ENCODE assay signal across 19 mouse cellular contexts in genomic region chr8:118685863-118686262, GRCm38 (mm10).
DNase-seq lines count a peak whose midpoint lies in the region; ATAC-seq and TF ChIP-seq lines count a peak whose summit lies in the region.
"Had no signal": no experiment of that assay in that cellular context is flagged by ENCODE, and none has a peak within 500 bp of the region (broad histone marks: within the 10 kb centered on the region; RNA-seq: fewer than 3 reads in every experiment).

No protein-coding gene starts in this region.

- no peak overlapping the region for H3K4me3 ChIP-seq in gastrocnemius, adult 2 months
- H3K4me3 ChIP-seq in lung, embryonic 14.5 days (ENCODE audit: low read depth, low read length), result no peak overlapping the region
- no peak overlapping the region for H3K4me3 ChIP-seq in ES-E14 (ENCODE audit: insufficient read depth in 1 of 2, low read depth in 1 of 2, low read length in 2 of 2, poor library complexity in 1 of 2, severe bottlenecking in 1 of 2)
- H3K4me3 ChIP-seq: heart, embryonic 10.5 days; stomach, embryonic 15.5 days had no signal

- H3K9ac ChIP-seq in lung, embryonic 14.5 days, result no peak overlapping the region
- H3K9ac ChIP-seq in ES-E14 (ENCODE audit: insufficient read depth, low read depth, low read length, poor library complexity, severe bottlenecking), result no peak overlapping the region
- H3K9ac ChIP-seq: stomach, embryonic 15.5 days had no signal

- H3K27ac ChIP-seq in gastrocnemius, adult 2 months, result no peak overlapping the region
- no peak overlapping the region for H3K27ac ChIP-seq in lung, embryonic 14.5 days (ENCODE audit: low read depth)
- no peak overlapping the region for H3K27ac ChIP-seq in ES-E14 (ENCODE audit: insufficient read depth, low read depth, low read length, poor library complexity, severe bottlenecking)
- H3K27ac ChIP-seq: heart, embryonic 10.5 days; stomach, embryonic 15.5 days had no signal

- no peak overlapping the region for H3K4me2 ChIP-seq in lung, embryonic 14.5 days
- H3K4me2 ChIP-seq: stomach, embryonic 15.5 days had no signal

- peak; percentile 9; the same call in 1 of the 2 replicates for TF ChIP-seq CTCF in gastrocnemius, adult 2 months (IDR thresholded peaks at IDR 0.05)
- TF ChIP-seq CTCF in lung, embryonic 14.5 days (IDR thresholded peaks at IDR 0.05; ENCODE audit: low read depth), result peak; percentile 19; the same call in 1 of the 2 replicates

- no peaks in the 10 kb centered on the region for H3K4me1 ChIP-seq in lung, embryonic 14.5 days (ENCODE audit: insufficient read depth)
- no peaks in the 10 kb centered on the region for H3K4me1 ChIP-seq in ES-E14 (ENCODE audit: control insufficient read depth in 2 of 2, insufficient read depth in 2 of 2, low read length in 2 of 2, poor library complexity in 1 of 2)
- H3K4me1 ChIP-seq: heart, embryonic 10.5 days; stomach, embryonic 15.5 days had no signal

- WGBS in lung, embryonic 14.5 days, result 89% methylated on average over 1 of the region's 1 CpGs

- ATAC-seq in lung, embryonic 14.5 days (ENCODE audit: insufficient read depth), result no peak
- ATAC-seq in erythroid progenitor cell, adult 5-6 weeks (replicated peaks; ENCODE audit: low FRiP score, poor library complexity, severe bottlenecking), result no peak
- ATAC-seq: forebrain, embryonic 16.5 days had no signal

- no peaks in the 10 kb centered on the region for H3K9me3 ChIP-seq in lung, embryonic 14.5 days (ENCODE audit: low read depth, low read length)
- no peaks in the 10 kb centered on the region for H3K9me3 ChIP-seq in ES-E14 (ENCODE audit: control insufficient read depth, insufficient read depth, low read depth, low read length)
- H3K9me3 ChIP-seq: heart, embryonic 10.5 days; stomach, embryonic 15.5 days had no signal

- H3K27me3 ChIP-seq in lung, embryonic 14.5 days (ENCODE audit: insufficient read depth, low read length), result no peaks in the 10 kb centered on the region
- H3K27me3 ChIP-seq: stomach, embryonic 15.5 days had no signal

- no peak for DNase-seq in gastrocnemius, adult 2 months
- DNase-seq in gastrocnemius, postnatal 25 days, result no peak
- no peak for DNase-seq in lung, embryonic 14.5 days
- DNase-seq in lung, postnatal 25 days (ENCODE audit: low spot score), result no peak
- peak; percentile 50 for DNase-seq in ES-E14 (ENCODE audit: low read depth, low spot score)
- peak; percentile 11 for DNase-seq in forelimb bud, embryonic 11.5 days (ENCODE audit: low read depth, low spot score)
- DNase-seq: cerebellum, postnatal 36 days; gastrocnemius, postnatal 10 days; kidney, postnatal 10 days; layer of hippocampus, adult 9-11 months; liver; lung, adult 2 months; right cerebral cortex, adult 18-20 months; spleen, adult 18-20 months; thymus, postnatal 25 days had no signal

- no peaks in the 10 kb centered on the region for H3K36me3 ChIP-seq in lung, embryonic 14.5 days (ENCODE audit: insufficient read depth)
- no peaks in the 10 kb centered on the region for H3K36me3 ChIP-seq in ES-E14 (ENCODE audit: control insufficient read depth, insufficient read depth, low read length, poor library complexity, severe bottlenecking)
- H3K36me3 ChIP-seq: heart, embryonic 10.5 days; stomach, embryonic 15.5 days had no signal

- in situ Hi-C loops in ES-E14 (cut with MboI; ENCODE audit: low sequenced_read_pairs in 2 of 2, unreplicated experiment in 2 of 2), result no loop called here

- intact Hi-C loops in gastrocnemius, adult 2 months (cut with DNase I), result no loop called here

TF ChIP-seq in ES-E14, 5 proteins besides CTCF, POLR2A, EP300 and RAD21:
- TF ChIP-seq MAFK (IDR thresholded peaks at IDR 0.05; ENCODE audit: insufficient read depth, low read depth, low read length), result no peak
- TF ChIP-seq ZC3H11A (IDR thresholded peaks at IDR 0.05; ENCODE audit: borderline replicate concordance, low read depth, low read length), result no peak
- TF ChIP-seq ZNF384 (IDR thresholded peaks at IDR 0.05; ENCODE audit: low read depth, low read length), result no peak
- no peak for TF ChIP-seq HCFC1 (IDR thresholded peaks at IDR 0.05; ENCODE audit: borderline replicate concordance, insufficient read depth, low read length)
- TF ChIP-seq CHD2 (IDR thresholded peaks at IDR 0.05; ENCODE audit: low read depth, low read length), result no peak
TF ChIP-seq in ES-E14: peak in this region for 0.

Comparison
In these comparisons a context has a peak if more than half of its experiments do, and no peak if none do; other contexts are left out.
1. DNase-seq: peak in ES-E14 (single experiment) and forelimb bud, embryonic 11.5 days (single experiment); none in gastrocnemius, adult 2 months (single experiment), gastrocnemius, postnatal 25 days (single experiment), lung, embryonic 14.5 days (single experiment) and lung, postnatal 25 days (single experiment).